Mouse (Mus musculus): ENCODE results near the gene Sqstm1. TPM values are rescaled to one million over a fixed set of nuclear protein-coding genes. Genes with fewer than 3 reads are reported as not detected.

The Sqstm1 gene
- polyA plus RNA-seq, 1 experiment = 414 TPM

- TF ChIP-seq CTCF (IDR thresholded peaks at IDR 0.05; ENCODE audit: extremely low read depth, insufficient read depth, low read length) = no peak
- TF ChIP-seq POLR2A (IDR thresholded peaks at IDR 0.05; ENCODE audit: extremely low read depth, insufficient read depth, low read length) = no peak
- Histone ChIP-seq H3K27ac (ENCODE audit: insufficient read depth, low read length) (no peak overlapping the region), H3K4me3 (ENCODE audit: insufficient read depth, low read length) (no peak overlapping the region), H3K4me1 (ENCODE audit: control insufficient read depth, insufficient read depth, low read length) (no peaks in the 10 kb centered on the region)
Observed at GRCm38 (mm10) chr11:50201590-50201989, 9.0 kb downstream of the Sqstm1 start.

GRCm38 (mm10) chr11:50200613-50201012 lies 10.0 kb downstream of the Sqstm1 start:
- no peaks in the 10 kb centered on the region for H3K4me1 ChIP-seq (ENCODE audit: control insufficient read depth, insufficient read depth, low read length)
- TF ChIP-seq CTCF (IDR thresholded peaks at IDR 0.05; ENCODE audit: extremely low read depth, insufficient read depth, low read length) (no peak), POLR2A (IDR thresholded peaks at IDR 0.05; ENCODE audit: extremely low read depth, insufficient read depth, low read length) (no peak)
- no peak overlapping the region for H3K4me3 ChIP-seq (ENCODE audit: insufficient read depth, low read length)
- no peak overlapping the region for H3K27ac ChIP-seq (ENCODE audit: insufficient read depth, low read length)

GRCm38 (mm10) chr11:50198916-50199315 lies 11.7 kb downstream of the Sqstm1 start:
- no peak overlapping the region for H3K4me3 ChIP-seq (ENCODE audit: insufficient read depth, low read length)
- H3K4me1 ChIP-seq (ENCODE audit: control insufficient read depth, insufficient read depth, low read length) = no peaks in the 10 kb centered on the region
- no peak overlapping the region for H3K27ac ChIP-seq (ENCODE audit: insufficient read depth, low read length)
- TF ChIP-seq POLR2A (IDR thresholded peaks at IDR 0.05; ENCODE audit: extremely low read depth, insufficient read depth, low read length) = peak; percentile 43; the same call in 1 of the 2 replicates
- TF ChIP-seq CTCF (IDR thresholded peaks at IDR 0.05; ENCODE audit: extremely low read depth, insufficient read depth, low read length) = no peak

GRCm38 (mm10) chr11:50198219-50198846 lies 12.3 kb downstream of the Sqstm1 start:
- Histone ChIP-seq H3K4me3 (ENCODE audit: insufficient read depth, low read length) (no peak overlapping the region), H3K4me1 (ENCODE audit: control insufficient read depth, insufficient read depth, low read length) (no peaks in the 10 kb centered on the region), H3K27ac (ENCODE audit: insufficient read depth, low read length) (no peak overlapping the region)
- TF ChIP-seq CTCF (IDR thresholded peaks at IDR 0.05; ENCODE audit: extremely low read depth, insufficient read depth, low read length) (no peak), POLR2A (IDR thresholded peaks at IDR 0.05; ENCODE audit: extremely low read depth, insufficient read depth, low read length) (peak; percentile 36; the same call in 1 of the 2 replicates)

- TF ChIP-seq POLR2A (IDR thresholded peaks at IDR 0.05; ENCODE audit: extremely low read depth, insufficient read depth, low read length) (no peak), CTCF (IDR thresholded peaks at IDR 0.05; ENCODE audit: extremely low read depth, insufficient read depth, low read length) (no peak)
- no peaks in the 10 kb centered on the region for H3K4me1 ChIP-seq (ENCODE audit: control insufficient read depth, insufficient read depth, low read length)
- H3K27ac ChIP-seq (ENCODE audit: insufficient read depth, low read length) = no peak overlapping the region
- H3K4me3 ChIP-seq (ENCODE audit: insufficient read depth, low read length) = no peak overlapping the region
Observed at GRCm38 (mm10) chr11:50197500-50197899, 13.1 kb downstream of the Sqstm1 start.

GRCm38 (mm10) chr11:50194793-50195192 lies 15.8 kb downstream of the Sqstm1 start:
- H3K4me3 ChIP-seq (ENCODE audit: insufficient read depth, low read length) = no peak overlapping the region
- H3K27ac ChIP-seq (ENCODE audit: insufficient read depth, low read length) = no peak overlapping the region
- TF ChIP-seq CTCF (IDR thresholded peaks at IDR 0.05; ENCODE audit: extremely low read depth, insufficient read depth, low read length) = no peak
- no peak for TF ChIP-seq POLR2A (IDR thresholded peaks at IDR 0.05; ENCODE audit: extremely low read depth, insufficient read depth, low read length)
- no peaks in the 10 kb centered on the region for H3K4me1 ChIP-seq (ENCODE audit: control insufficient read depth, insufficient read depth, low read length)

GRCm38 (mm10) chr11:50194070-50194469 lies 16.6 kb downstream of the Sqstm1 start:
- Histone ChIP-seq H3K4me1 (ENCODE audit: control insufficient read depth, insufficient read depth, low read length) (no peaks in the 10 kb centered on the region), H3K27ac (ENCODE audit: insufficient read depth, low read length) (no peak overlapping the region), H3K4me3 (ENCODE audit: insufficient read depth, low read length) (no peak overlapping the region)
- TF ChIP-seq CTCF (IDR thresholded peaks at IDR 0.05; ENCODE audit: extremely low read depth, insufficient read depth, low read length) = no peak
- TF ChIP-seq POLR2A (IDR thresholded peaks at IDR 0.05; ENCODE audit: extremely low read depth, insufficient read depth, low read length) = no peak

- H3K4me1 ChIP-seq (ENCODE audit: control insufficient read depth, insufficient read depth, low read length) = no peaks in the 10 kb centered on the region
- TF ChIP-seq CTCF (IDR thresholded peaks at IDR 0.05; ENCODE audit: extremely low read depth, insufficient read depth, low read length) (no peak), POLR2A (IDR thresholded peaks at IDR 0.05; ENCODE audit: extremely low read depth, insufficient read depth, low read length) (no peak)
- H3K27ac ChIP-seq (ENCODE audit: insufficient read depth, low read length) = no peak overlapping the region
- no peak overlapping the region for H3K4me3 ChIP-seq (ENCODE audit: insufficient read depth, low read length)
Observed at GRCm38 (mm10) chr11:50192278-50192677, 18.3 kb downstream of the Sqstm1 start.

- Histone ChIP-seq H3K4me3 (ENCODE audit: insufficient read depth, low read length) (no peak overlapping the region), H3K27ac (ENCODE audit: insufficient read depth, low read length) (no peak overlapping the region), H3K4me1 (ENCODE audit: control insufficient read depth, insufficient read depth, low read length) (no peaks in the 10 kb centered on the region)
- no peak for TF ChIP-seq POLR2A (IDR thresholded peaks at IDR 0.05; ENCODE audit: extremely low read depth, insufficient read depth, low read length)
- no peak for TF ChIP-seq CTCF (IDR thresholded peaks at IDR 0.05; ENCODE audit: extremely low read depth, insufficient read depth, low read length)
Observed at GRCm38 (mm10) chr11:50190362-50190761, 20.3 kb downstream of the Sqstm1 start.

- no peak overlapping the region for H3K27ac ChIP-seq (ENCODE audit: insufficient read depth, low read length)
- no peak overlapping the region for H3K4me3 ChIP-seq (ENCODE audit: insufficient read depth, low read length)
- TF ChIP-seq POLR2A (IDR thresholded peaks at IDR 0.05; ENCODE audit: extremely low read depth, insufficient read depth, low read length) (no peak), CTCF (IDR thresholded peaks at IDR 0.05; ENCODE audit: extremely low read depth, insufficient read depth, low read length) (no peak)
- H3K4me1 ChIP-seq (ENCODE audit: control insufficient read depth, insufficient read depth, low read length) = no peaks in the 10 kb centered on the region
Observed at GRCm38 (mm10) chr11:50188682-50189081, 21.9 kb downstream of the Sqstm1 start.

Data from cortical plate, adult 2 months (tissue).